Mouse (Mus musculus) liver, embryonic 14.5 days (tissue): ENCODE data around the gene Kat6b. TPM values are rescaled to one million over a fixed set of nuclear protein-coding genes. Genes with fewer than 3 reads are reported as not detected.
A peak's percentile ranks its signal among the peaks of the same experiment; 100 is the strongest.

Source experiments
- ATAC-seq: fragments of 200-750 bp; cut with Nextera tagmentation; 2 replicates; pipeline ENCODE4 v1.8.0; 2017; ENCODE audit warnings: moderate number of reproducible peaks, mild to moderate bottlenecking, moderate library complexity; ENCODE audit not compliant: insufficient read depth
- DNase-seq, 3 experiments: peaks; one replicate each; pipeline ENCODE4 v3.0.0-alpha.2; 2012 to 2013; ENCODE audit warnings: low read depth in 3 of 3, low spot score in 3 of 3
- H3K27ac ChIP-seq: fragments of 300-500 bp; sonication (generic); 2 replicates; pipeline ENCODE4 v1.5.1; 2014; ENCODE audit warnings: moderate library complexity, mild to moderate bottlenecking, control low read depth, inconsistent platforms
- H3K27me3 ChIP-seq: fragments of 300-500 bp; sonication (generic); 2 replicates; pipeline ENCODE4 v1.6.1; 2014; ENCODE audit warnings: mild to moderate bottlenecking, low read length, moderate library complexity; ENCODE audit not compliant: control insufficient read depth, insufficient read depth
- H3K36me3 ChIP-seq: fragments of 300-500 bp; sonication (generic); replicated peaks from 2 replicates; pipeline ENCODE4 v1.6.1; 2014; ENCODE audit warnings: low read depth; ENCODE audit not compliant: control insufficient read depth, insufficient read depth
- H3K4me1 ChIP-seq, 2 experiments: fragments of 200-500 bp in 1 of 2; fragments of 300-500 bp in 1 of 2; sonication (generic) in 1 of 2; replicated peaks; 2 replicates each; pipeline ENCODE4 v1.6.1; 2012 to 2014; ENCODE audit warnings: antibody characterized with exemption in 1 of 2, inconsistent platforms in 1 of 2, low read length in 1 of 2; ENCODE audit not compliant: control insufficient read depth in 2 of 2, insufficient read depth in 2 of 2
- H3K4me2 ChIP-seq: fragments of 300-500 bp; sonication (generic); 2 replicates; pipeline ENCODE4 v1.6.1; 2014; ENCODE audit warnings: low read depth, mild to moderate bottlenecking, control low read depth, moderate library complexity
- H3K4me3 ChIP-seq, 2 experiments: fragments of 200-500 bp in 1 of 2; fragments of 300-500 bp in 1 of 2; sonication (generic) in 1 of 2; 2 replicates each; pipeline ENCODE4 v1.5.1; 2012 to 2014; ENCODE audit warnings: low read depth in 2 of 2, low read length in 2 of 2, mild to moderate bottlenecking in 2 of 2, control low read depth in 1 of 2, inconsistent platforms in 1 of 2, moderate library complexity in 1 of 2; ENCODE audit not compliant: insufficient read depth in 1 of 2
- H3K9ac ChIP-seq: fragments of 300-500 bp; sonication (generic); replicated peaks from 2 replicates; pipeline ENCODE4 v1.6.1; 2014; ENCODE audit warnings: mild to moderate bottlenecking, control low read depth, moderate library complexity
- H3K9me3 ChIP-seq: fragments of 300-500 bp; sonication (generic); 2 replicates; pipeline ENCODE4 v1.6.1; 2016; ENCODE audit warnings: low read length, mixed read lengths; ENCODE audit not compliant: control insufficient read depth
- CTCF ChIP-seq: IDR thresholded peaks from 2 replicates; pipeline ENCODE4 v1.5.1; 2016; ENCODE audit warnings: antibody characterized with exemption, low read depth, control low read depth
- EP300 ChIP-seq: IDR thresholded peaks from 2 replicates; pipeline ENCODE4 v1.6.1; 2016; ENCODE audit warnings: antibody characterized with exemption, low read depth
- WGBS: fragments of 180-500 bp; shearing (Covaris S2); extraction: QIAGEN DNeasy Blood & Tissue Kit; methylation state at CpG from one replicate; pipeline ENCODE4 v1.1.7; 2014; ENCODE audit not compliant: insufficient replicate concordance; 5-methylcytosine and 5-hydroxymethylcytosine counted together
- polyA plus RNA-seq, 2 experiments: library from polyadenylated mRNA; depleted of rRNA in 1 of 2; stranded (reverse) in 1 of 2; unstranded in 1 of 2; fragments of >200 nt; fragmentation: Nextera tagmentation in 1 of 2; extraction: Ambion mirVana in 1 of 2; gene quantifications; 2 replicates each; pipeline versions ENCODE4 v1.2.1 to v1.2.3; 2012 to 2014

Kat6b gene
- polyA plus RNA-seq, 2 experiments, result 0.93 to 1.4 TPM

- Histone ChIP-seq H3K36me3 (no peaks in the 10 kb centered on the region), H3K27me3 (no peaks in the 10 kb centered on the region), H3K9ac (no peak overlapping the region), H3K4me3 (no peak overlapping the region), H3K4me1 (no peaks in the 10 kb centered on the region; a peak in 1 of 4 replicates), H3K4me2 (no peak overlapping the region), H3K9me3 (no peaks in the 10 kb centered on the region), H3K27ac (no peak overlapping the region)
- 60% methylated on average over 2 of the region's 2 CpGs for WGBS
- no peak for ATAC-seq
- TF ChIP-seq EP300 (no peak), CTCF (peak; percentile 35; the same call in 1 of the 2 replicates)
- no peak for DNase-seq
These were observed 228.3 kb downstream of the Kat6b start for GRCm38 (mm10) chr14:21709545-21709944.

GRCm38 (mm10) chr14:21711231-21711630, 230.0 kb downstream of the Kat6b start:
- H3K4me3 ChIP-seq, result no peak overlapping the region
- DNase-seq (no peak), ATAC-seq (no peak)
- 60% methylated on average over 2 of the region's 2 CpGs for WGBS
- H3K27me3 ChIP-seq, result no peaks in the 10 kb centered on the region
- no peak for TF ChIP-seq EP300
- no peak for TF ChIP-seq CTCF
- H3K4me2 ChIP-seq, result no peak overlapping the region
- no peak overlapping the region for H3K9ac ChIP-seq
- H3K4me1 ChIP-seq, result no peaks in the 10 kb centered on the region
- no peak overlapping the region for H3K27ac ChIP-seq
- H3K36me3 ChIP-seq, result no peaks in the 10 kb centered on the region
- H3K9me3 ChIP-seq, result no peaks in the 10 kb centered on the region

- DNase-seq, result no peak
- Histone ChIP-seq H3K27me3 (no peaks in the 10 kb centered on the region), H3K4me3 (no peak within 1 kb of the TSS), H3K36me3 (no peaks in the 10 kb centered on the region), H3K4me1 (no peaks in the 10 kb centered on the region), H3K27ac (no peak within 1 kb of the TSS), H3K9ac (no peak within 1 kb of the TSS), H3K9me3 (no peaks in the 10 kb centered on the region), H3K4me2 (no peak within 1 kb of the TSS)
- TF ChIP-seq EP300, result no peak
- TF ChIP-seq CTCF, result no peak
- ATAC-seq, result no peak
- 59% methylated on average over 5 of the region's 5 CpGs for WGBS
These were observed 233.3 kb downstream of the Kat6b start, which contains the start of gene Dupd1 for GRCm38 (mm10) chr14:21714486-21714885. Gene Dupd1 (minus strand): TSS chr14:21714576.

GRCm38 (mm10) chr14:21719646-21720383, 238.6 kb downstream of the Kat6b start:
- H3K4me2 ChIP-seq, result no peak overlapping the region
- peaks cover 0 to 6% of the 10 kb centered on the region in 2 experiments; a peak in 2 of 4 replicates for H3K4me1 ChIP-seq
- no peak for ATAC-seq
- TF ChIP-seq EP300, result no peak
- TF ChIP-seq CTCF, result no peak
- no peak for DNase-seq
- no peaks in the 10 kb centered on the region for H3K36me3 ChIP-seq
- no peak overlapping the region for H3K27ac ChIP-seq
- H3K27me3 ChIP-seq, result no peaks in the 10 kb centered on the region; the same call in 1 of the 2 replicates
- WGBS, result 45% methylated on average over 17 of the region's 17 CpGs
- H3K9me3 ChIP-seq, result no peaks in the 10 kb centered on the region
- no peak overlapping the region for H3K4me3 ChIP-seq
- no peak overlapping the region for H3K9ac ChIP-seq

GRCm38 (mm10) chr14:21720430-21721205, 239.4 kb downstream of the Kat6b start:
- Histone ChIP-seq H3K4me2 (no peak overlapping the region), H3K27ac (no peak overlapping the region), H3K4me1 (peaks cover 0 to 6% of the 10 kb centered on the region in 2 experiments; a peak in 2 of 4 replicates), H3K27me3 (no peaks in the 10 kb centered on the region; the same call in 1 of the 2 replicates), H3K4me3 (no peak overlapping the region), H3K9me3 (no peaks in the 10 kb centered on the region), H3K36me3 (no peaks in the 10 kb centered on the region), H3K9ac (no peak overlapping the region)
- WGBS, result 58% methylated on average over 4 of the region's 4 CpGs
- DNase-seq, result no peak
- no peak for ATAC-seq
- no peak for TF ChIP-seq CTCF
- no peak for TF ChIP-seq EP300

Other genes starting within 250 kb of the Kat6b start
- not detected in 2 replicates for gene Dupd1, start 233.1 kb downstream of the Kat6b start, polyA plus RNA-seq (2012; rRNA removed)
- not detected in 2 replicates for gene Dupd1, start 233.1 kb downstream of the Kat6b start, polyA plus RNA-seq (2014; fragmentation: Nextera tagmentation; extraction: Ambion mirVana)